Mouse (Mus musculus) kidney, postnatal 4 days (tissue): ENCODE measurements around the gene Dact2.

ENCODE experiments used
- DNase-seq, 2 experiments: peaks; one replicate each; pipeline ENCODE4 v3.0.0; 2021; ENCODE audit warnings: mixed read lengths in 2 of 2

Dact2 gene

GRCm38 (mm10) chr17:14204061-14204460 lies at the start of gene Dact2:
Dact2 (minus strand) TSS chr17:14204304.
- DNase-seq = peak; percentile 58 to 74

GRCm38 (mm10) chr17:14252456-14252855 lies 48.4 kb upstream of the Dact2 start:
- DNase-seq = peak in 1 of 2 experiments; percentile 32

- DNase-seq = no peak
These were observed 46.3 kb upstream of the Dact2 start for GRCm38 (mm10) chr17:14250401-14250800.

DNA sequence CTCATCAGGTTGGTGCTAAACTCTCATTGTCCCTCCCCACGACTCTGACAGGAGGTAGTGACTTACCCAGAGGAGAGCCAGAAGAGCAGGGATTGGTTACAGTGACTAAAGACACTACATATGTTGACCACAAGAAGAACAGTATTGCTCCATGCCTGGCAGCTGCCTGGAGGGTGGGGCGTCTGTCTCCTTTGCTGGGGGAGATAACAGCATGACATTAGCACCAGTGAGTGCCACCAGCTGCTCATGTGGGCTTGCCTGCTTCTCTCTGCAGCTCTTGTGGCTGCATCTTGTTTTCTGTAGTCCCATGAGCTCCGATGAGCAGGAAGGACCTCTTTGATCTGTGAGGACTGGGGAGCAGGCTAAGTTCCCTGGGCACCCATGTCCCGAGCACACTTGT lies 45.5 kb upstream of the Dact2 start:
- DNase-seq = no peak

- DNase-seq = no peak
These were observed 43.8 kb upstream of the Dact2 start for GRCm38 (mm10) chr17:14247931-14248330.

- no peak for DNase-seq
These were observed 42.2 kb upstream of the Dact2 start for GRCm38 (mm10) chr17:14246266-14246665.

DNA sequence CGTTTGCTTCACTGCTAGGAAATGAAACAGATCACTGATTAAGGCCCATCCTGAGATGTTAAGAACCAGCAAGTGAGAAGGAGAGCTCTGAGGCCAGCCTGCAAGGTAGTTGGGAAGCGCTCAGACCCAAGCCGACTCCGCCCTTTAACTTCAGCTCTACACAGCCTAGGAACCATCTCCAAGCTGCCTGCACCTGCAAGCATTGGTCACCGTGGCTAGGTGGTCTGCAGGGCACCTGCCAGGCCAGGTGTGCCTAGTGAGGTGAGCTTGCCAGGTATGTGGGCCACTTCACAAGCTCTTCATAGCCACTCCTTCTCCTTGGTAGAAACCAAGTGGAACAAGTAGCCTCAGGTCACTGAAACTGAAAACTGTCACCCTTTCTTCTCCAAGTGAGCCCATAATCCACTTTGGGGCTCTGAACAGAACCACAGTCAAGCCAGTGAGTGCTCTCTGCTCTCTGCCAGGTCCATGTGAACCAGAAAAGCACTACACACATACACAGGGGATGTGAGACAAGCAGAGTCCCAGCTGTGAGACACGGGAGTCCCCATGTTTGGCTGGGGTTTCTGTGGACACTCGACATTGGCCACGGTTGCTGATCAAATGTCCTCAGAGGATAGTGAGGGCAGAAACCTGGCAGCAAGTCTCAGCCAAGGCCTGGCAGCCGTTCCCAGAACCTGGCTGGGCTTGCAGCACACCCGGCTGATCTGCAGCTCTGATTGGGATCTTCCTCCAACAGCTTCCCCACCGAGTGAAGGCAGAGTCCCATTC lies 40.3 kb upstream of the Dact2 start:
- DNase-seq = no peak

DNA sequence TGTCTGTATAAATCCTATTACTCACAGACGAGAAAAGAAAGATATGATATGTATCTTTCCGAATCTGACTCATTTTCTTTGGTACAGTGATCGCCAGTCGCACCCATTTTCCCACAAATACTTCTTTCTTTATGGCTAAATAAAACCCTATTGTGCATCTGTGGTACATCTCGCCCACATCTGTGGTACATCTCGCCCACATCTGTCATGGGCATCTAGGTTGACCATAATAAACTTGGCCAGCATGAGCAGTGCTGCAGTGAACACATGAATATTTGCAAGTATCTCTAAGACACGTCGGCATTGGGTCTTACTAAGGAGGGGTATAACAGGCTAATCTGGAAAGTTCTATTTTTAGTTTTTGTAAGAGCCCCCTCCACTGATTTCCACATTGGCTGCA lies 38.5 kb upstream of the Dact2 start:
- no peak for DNase-seq

DNA sequence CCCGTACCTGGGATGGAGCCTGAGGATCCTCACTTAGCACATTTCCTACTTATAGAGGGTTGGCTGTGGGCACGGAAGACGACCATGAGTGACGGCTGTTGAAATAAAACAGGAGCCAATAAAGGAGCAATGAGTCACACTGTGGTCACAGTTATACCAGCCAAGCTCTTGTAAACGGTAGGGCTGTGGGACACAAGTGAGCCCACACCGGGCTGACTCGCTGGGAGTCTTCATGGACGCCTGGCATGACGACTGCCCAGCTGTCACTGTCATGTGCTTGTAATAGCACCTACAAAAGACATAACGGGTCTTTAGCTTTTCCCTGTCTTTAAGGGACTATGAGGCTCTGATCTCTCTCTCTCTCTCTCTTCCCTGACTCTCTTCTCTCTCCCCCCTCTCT lies 35.9 kb upstream of the Dact2 start:
- no peak for DNase-seq

DNA sequence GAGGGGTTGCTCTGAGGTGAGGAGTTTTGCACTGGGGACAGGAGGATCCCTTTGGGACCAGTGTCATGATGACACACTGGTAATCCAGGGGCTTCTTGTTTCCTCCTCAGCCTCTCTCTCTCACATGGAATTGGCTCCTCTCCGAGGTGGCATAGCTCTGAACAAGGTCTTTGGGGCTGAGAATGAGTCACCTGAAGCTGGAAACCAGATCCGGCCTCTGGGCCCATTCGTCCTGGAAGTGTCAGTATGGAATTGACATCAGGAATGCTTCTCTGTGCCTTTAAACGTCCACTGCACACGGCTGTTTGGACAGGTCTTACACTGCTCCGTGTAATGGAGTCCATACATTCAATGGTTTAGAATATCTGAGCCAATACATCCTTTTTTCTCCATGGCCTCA lies 33.0 kb upstream of the Dact2 start:
- no peak for DNase-seq

DNA sequence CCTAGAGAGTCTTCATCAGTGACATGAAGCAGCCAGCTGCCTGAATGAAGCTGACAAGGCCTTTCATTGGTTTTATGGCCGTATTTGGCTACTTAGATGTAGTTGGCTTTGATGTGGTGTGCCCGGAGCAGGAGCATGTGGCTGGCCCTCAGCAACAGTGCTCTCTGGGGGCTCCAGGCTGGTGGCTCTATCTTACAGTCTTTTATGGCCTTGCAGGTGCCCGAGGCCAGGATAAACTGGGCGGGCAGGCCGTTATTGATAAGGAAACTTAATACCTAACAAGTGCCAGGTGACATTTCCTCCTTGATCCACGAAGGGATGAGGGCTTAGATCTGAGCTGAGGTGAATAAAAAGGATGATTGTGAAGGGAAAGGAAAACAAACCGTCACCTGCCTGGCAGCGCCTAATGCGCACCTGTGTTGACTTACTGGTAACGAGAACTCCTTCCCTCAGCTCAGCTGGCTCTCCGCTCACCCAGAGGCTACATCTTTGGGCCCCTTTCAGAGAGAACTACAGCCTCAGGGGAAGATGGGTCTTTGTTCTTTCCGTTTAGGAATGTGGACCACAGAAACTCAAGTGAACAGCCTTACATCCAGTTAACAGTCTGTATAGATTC lies 30.8 kb upstream of the Dact2 start:
- DNase-seq = no peak

- no peak for DNase-seq
These were observed 29.6 kb upstream of the Dact2 start for GRCm38 (mm10) chr17:14233658-14234057.

GRCm38 (mm10) chr17:14232629-14233028 lies 28.5 kb upstream of the Dact2 start:
- peak; percentile 93 to 94 for DNase-seq

GRCm38 (mm10) chr17:14230698-14231430 lies 26.8 kb upstream of the Dact2 start:
- peak; percentile 50 to 62 for DNase-seq

- DNase-seq = no peak
These were observed 24.3 kb upstream of the Dact2 start for GRCm38 (mm10) chr17:14228381-14228780.

DNA sequence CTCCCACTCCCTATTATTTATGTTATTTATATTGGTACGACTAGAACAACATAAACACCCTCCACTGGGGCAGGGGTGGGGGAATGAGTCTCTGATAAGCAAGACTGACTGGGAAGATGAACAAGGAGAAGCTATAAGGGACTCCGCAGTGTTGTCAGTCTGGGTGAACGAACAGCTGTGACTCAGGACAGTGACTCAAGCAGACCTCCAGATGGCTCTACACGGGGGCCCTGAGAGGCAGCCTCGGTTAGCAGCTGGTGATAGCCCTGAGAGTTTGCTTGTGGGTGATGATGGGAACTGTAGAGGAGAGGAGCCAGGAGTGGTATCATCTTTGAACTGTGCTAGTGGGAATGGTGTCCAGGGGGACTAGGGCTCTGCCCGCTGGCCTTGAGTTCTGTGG lies 23.5 kb upstream of the Dact2 start:
- DNase-seq = no peak

GRCm38 (mm10) chr17:14226778-14227177 lies 22.7 kb upstream of the Dact2 start:
- no peak for DNase-seq

DNA sequence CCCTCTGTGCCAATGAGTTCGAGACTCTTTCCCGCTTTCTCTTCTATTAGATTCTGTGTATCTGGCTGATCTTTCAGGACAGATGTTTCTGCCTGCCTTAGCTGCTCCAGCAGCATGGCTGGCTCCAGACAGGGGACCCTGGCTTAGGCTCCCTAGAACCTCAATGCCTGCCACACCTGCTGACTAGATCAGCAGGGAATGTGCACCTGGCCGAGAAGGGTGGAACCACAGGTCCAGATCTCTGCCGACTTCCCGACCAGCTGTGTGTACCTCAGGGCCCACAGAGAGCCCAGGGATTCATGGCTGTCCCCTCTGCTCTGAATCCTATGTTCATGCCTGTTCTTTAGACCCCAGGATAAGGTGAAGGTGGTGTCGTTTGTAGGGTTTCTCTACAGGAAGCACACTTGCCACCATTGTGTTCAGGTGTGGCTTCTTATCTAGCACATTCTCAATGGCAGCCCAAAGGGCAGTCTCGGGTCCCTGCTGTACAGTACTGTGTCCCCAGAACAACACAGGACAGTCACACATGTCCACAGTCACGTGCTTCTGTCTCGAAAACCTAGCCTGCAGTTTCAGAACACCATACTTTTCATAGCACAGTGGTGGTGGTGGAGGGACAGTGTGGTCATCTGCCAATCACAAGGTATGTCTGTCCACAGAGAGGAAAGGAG lies 22.0 kb upstream of the Dact2 start:
- DNase-seq = no peak

DNA sequence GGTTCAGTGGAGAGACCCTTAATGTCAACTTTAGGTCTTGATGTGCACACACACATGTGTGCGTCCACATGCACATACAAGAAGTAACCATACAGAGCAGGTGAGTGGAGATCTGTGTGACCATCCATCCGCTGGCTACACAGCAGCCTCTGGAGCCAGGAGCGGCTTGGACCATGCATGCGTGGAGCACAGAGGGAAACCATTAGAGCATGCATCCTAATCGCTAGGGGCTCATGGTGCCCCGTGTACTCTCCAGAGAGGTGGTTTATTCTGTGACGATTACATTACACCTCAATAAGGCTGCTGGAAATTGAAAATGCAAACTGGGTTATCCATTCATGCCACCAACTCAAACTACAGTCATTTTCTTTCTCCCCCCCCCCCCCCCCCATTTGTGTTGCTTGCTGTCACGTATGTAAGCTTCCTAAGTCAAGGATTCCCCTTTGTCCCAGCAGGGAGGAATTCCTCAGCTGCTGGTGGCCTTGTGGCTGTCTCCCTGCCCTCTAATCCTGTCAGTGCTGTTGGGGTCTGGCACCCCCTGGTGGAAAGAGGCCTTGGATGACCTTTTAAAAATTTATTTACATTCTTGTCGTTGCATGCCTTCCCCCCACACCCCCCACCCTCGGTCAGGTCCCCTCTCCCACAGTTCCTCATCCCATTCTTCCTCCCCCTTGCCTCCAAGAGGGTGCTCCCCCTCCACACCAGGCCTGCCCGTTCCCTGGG lies 17.9 kb upstream of the Dact2 start:
- peak; percentile 65 for DNase-seq

GRCm38 (mm10) chr17:14220606-14221202 lies 16.6 kb upstream of the Dact2 start:
- peak; percentile 85 for DNase-seq

DNA sequence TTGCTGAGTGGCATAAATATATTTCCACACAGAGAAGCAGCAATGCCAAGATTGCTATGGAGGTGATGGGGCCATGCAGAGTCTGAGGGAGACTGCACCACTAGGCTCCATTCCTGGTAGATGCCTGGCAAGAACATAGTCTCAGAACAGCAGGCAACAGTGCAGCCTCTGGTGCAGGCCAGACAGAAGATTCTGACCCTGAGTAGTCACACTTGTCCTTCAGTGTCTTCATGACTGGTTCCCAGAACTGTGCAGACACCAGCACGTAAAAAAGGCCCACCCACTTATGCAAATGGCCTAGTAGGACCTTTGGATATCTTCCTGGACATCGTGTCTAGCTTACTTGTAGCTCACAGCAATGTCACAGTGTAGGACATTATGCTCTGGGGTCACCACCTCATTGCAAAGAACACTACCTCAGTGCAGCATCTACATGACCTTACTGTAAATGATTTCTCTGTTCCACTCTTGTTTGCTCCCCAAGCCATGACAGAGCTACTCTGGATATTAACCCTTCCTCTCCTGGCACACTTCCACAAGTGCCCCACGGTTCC lies 9.9 kb upstream of the Dact2 start:
- no peak for DNase-seq

DNA sequence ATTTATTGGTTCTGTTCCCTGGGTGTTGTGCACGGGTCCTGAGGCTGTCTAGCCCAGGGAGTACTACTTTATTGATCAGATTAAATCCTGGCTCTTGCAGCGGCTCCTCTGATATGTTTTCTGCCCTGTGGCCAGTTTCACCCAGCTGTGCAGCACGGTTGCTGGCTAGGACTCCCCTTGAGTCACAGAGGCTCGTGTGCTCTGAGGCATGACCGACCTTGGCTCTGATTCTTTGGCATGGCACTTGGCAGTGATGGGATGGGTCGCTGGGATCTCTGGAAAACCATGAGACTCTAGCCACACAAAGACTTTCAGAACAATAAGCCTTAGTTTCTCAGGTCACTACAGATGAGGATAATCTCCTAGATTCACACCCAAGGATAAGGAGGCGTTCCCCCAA lies 8.7 kb upstream of the Dact2 start:
- DNase-seq = no peak
